Mouse (Mus musculus) splenic B cell, adult 2 months (primary cell): ENCODE measurements around the gene Gmeb1.

Experiments
- DNase-seq: peaks from one replicate; pipeline ENCODE4 v3.0.0-alpha.2; 2011; ENCODE audit warnings: low read depth, low spot score
- H3K27me3 ChIP-seq: 2 replicates; pipeline ENCODE4 v1.6.1; 2012; ENCODE audit warnings: mild to moderate bottlenecking, low read length, moderate library complexity, mixed read lengths; ENCODE audit not compliant: control insufficient read depth, poor library complexity, insufficient read depth, severe bottlenecking
- H3K36me3 ChIP-seq: 2 replicates; pipeline ENCODE4 v1.6.1; 2012; ENCODE audit warnings: mild to moderate bottlenecking, low read length, moderate library complexity, mixed read lengths; ENCODE audit not compliant: control insufficient read depth, poor library complexity, insufficient read depth, severe bottlenecking

Gene Gmeb1

GRCm38 (mm10) chr4:132180710-132181109 is 80.7 kb downstream of the Gmeb1 start:
- Histone ChIP-seq H3K27me3 (no peaks in the 10 kb centered on the region), H3K36me3 (peaks cover 7% of the 10 kb centered on the region; the same call in 1 of the 2 replicates)
- no peak for DNase-seq

- peak; percentile 87 for DNase-seq
- Histone ChIP-seq H3K36me3 (peaks cover 6% of the 10 kb centered on the region; the same call in 1 of the 2 replicates), H3K27me3 (no peaks in the 10 kb centered on the region)
Observed at GRCm38 (mm10) chr4:132178630-132179059, 82.8 kb downstream of the Gmeb1 start.

GRCm38 (mm10) chr4:132176474-132176873 is 84.9 kb downstream of the Gmeb1 start:
- Histone ChIP-seq H3K27me3 (no peaks in the 10 kb centered on the region), H3K36me3 (no peaks in the 10 kb centered on the region)
- DNase-seq: no peak
